Mouse (Mus musculus) megakaryocyte progenitor cell, adult 5-6 weeks (primary cell): ENCODE measurements around the gene Gm20388. TPM values are rescaled to one million over a fixed set of nuclear protein-coding genes. Genes with fewer than 3 reads are reported as not detected.

ENCODE experiments used
- ATAC-seq: replicated peaks from 2 replicates; pipeline ENCODE4 v1.8.0; 2016; ENCODE audit warnings: mild to moderate bottlenecking, moderate TSS enrichment, inconsistent platforms; ENCODE audit not compliant: poor library complexity
- total RNA-seq, 2 experiments: library from RNA; stranded (forward) in 1 of 2; stranded (reverse) in 1 of 2; fragments of 157-497, 149-512 nt in 1 of 2; fragments of 200-1000 nt in 1 of 2; gene quantifications; 2 replicates each; pipeline versions ENCODE4 v1.2.3 to v1.2.4; 2015 to 2017

The Gm20388 gene
- total RNA-seq, 2 experiments from 2014 or later = 18.6 TPM; not detected in 1

- ATAC-seq = peak; percentile 5; the same call in 1 of the 2 replicates
Measured at GRCm38 (mm10) chr8:120668374-120668905, 757.8 kb downstream of the Gm20388 start, which contains the start of gene Emc8. TSS of gene Emc8 (minus strand) at chr8:120668573.

- no peak for ATAC-seq
Measured at GRCm38 (mm10) chr8:120671775-120672174, 761.1 kb downstream of the Gm20388 start.

- ATAC-seq = no peak
Measured at GRCm38 (mm10) chr8:120672626-120673229, 762.1 kb downstream of the Gm20388 start.

- ATAC-seq = no peak
Measured at GRCm38 (mm10) chr8:120673298-120673697, 762.7 kb downstream of the Gm20388 start.

GRCm38 (mm10) chr8:120675718-120676117, 765.1 kb downstream of the Gm20388 start:
- no peak for ATAC-seq

GRCm38 (mm10) chr8:120678447-120678846, 767.8 kb downstream of the Gm20388 start:
- peak; percentile 87 for ATAC-seq

GRCm38 (mm10) chr8:120679629-120680387, 769.2 kb downstream of the Gm20388 start:
- no peak for ATAC-seq

GRCm38 (mm10) chr8:120680405-120680804, 769.8 kb downstream of the Gm20388 start:
- peak; percentile 52; the same call in 1 of the 2 replicates for ATAC-seq

- ATAC-seq = no peak
Measured at GRCm38 (mm10) chr8:120681113-120681512, 770.5 kb downstream of the Gm20388 start.

- ATAC-seq = peak; percentile 63
Measured at GRCm38 (mm10) chr8:120683602-120684001, 773.0 kb downstream of the Gm20388 start.

GRCm38 (mm10) chr8:120684082-120684481, 773.4 kb downstream of the Gm20388 start:
- ATAC-seq = no peak

GRCm38 (mm10) chr8:120685097-120685496, 774.5 kb downstream of the Gm20388 start:
- no peak for ATAC-seq

GRCm38 (mm10) chr8:120685591-120685990, 775.0 kb downstream of the Gm20388 start:
- no peak for ATAC-seq

GRCm38 (mm10) chr8:120686051-120686450, 775.4 kb downstream of the Gm20388 start:
- ATAC-seq = peak; percentile 83

- ATAC-seq = no peak
Measured at GRCm38 (mm10) chr8:120686576-120686975, 775.9 kb downstream of the Gm20388 start.

GRCm38 (mm10) chr8:120687786-120688185, 777.1 kb downstream of the Gm20388 start:
- no peak for ATAC-seq

- no peak for ATAC-seq
Measured at GRCm38 (mm10) chr8:120688511-120688910, 777.9 kb downstream of the Gm20388 start.

GRCm38 (mm10) chr8:120692934-120693333, 782.3 kb downstream of the Gm20388 start:
- ATAC-seq = no peak

- peak; percentile 65 for ATAC-seq
Measured at GRCm38 (mm10) chr8:120693861-120694493, 783.3 kb downstream of the Gm20388 start.

GRCm38 (mm10) chr8:120696401-120697153, 785.9 kb downstream of the Gm20388 start:
- peak; percentile 1; the same call in 1 of the 2 replicates for ATAC-seq
